Mouse (Mus musculus) limb, embryonic 14.5 days (tissue): ENCODE results near the gene Gm21885. TPM values are rescaled to one million over a fixed set of nuclear protein-coding genes. Genes with fewer than 3 reads are reported as not detected.

ENCODE experiments used
- ATAC-seq: fragments of 200-750 bp; cut with Nextera tagmentation; 2 replicates; pipeline ENCODE4 v1.8.0; 2017; ENCODE audit warnings: low read depth, moderate number of reproducible peaks, moderate TSS enrichment; ENCODE audit not compliant: low FRiP score
- DNase-seq: peaks from one replicate; pipeline ENCODE4 v3.0.0-alpha.2; 2015; ENCODE audit warnings: low spot score
- H3K27ac ChIP-seq: fragments of 300-500 bp; sonication (generic); replicated peaks from 2 replicates; pipeline ENCODE4 v1.5.1; 2014; ENCODE audit warnings: low read depth, mild to moderate bottlenecking, low read length, moderate library complexity, mixed read lengths
- H3K27me3 ChIP-seq: fragments of 300-500 bp; sonication (generic); 2 replicates; pipeline ENCODE4 v1.6.1; 2014; ENCODE audit warnings: low read length, mixed read lengths; ENCODE audit not compliant: control insufficient read depth, insufficient read depth
- H3K36me3 ChIP-seq: fragments of 300-500 bp; sonication (generic); 2 replicates; pipeline ENCODE4 v1.6.1; 2014; ENCODE audit warnings: mild to moderate bottlenecking, low read length, moderate library complexity, mixed read lengths; ENCODE audit not compliant: control insufficient read depth, insufficient read depth
- H3K4me1 ChIP-seq: fragments of 300-500 bp; sonication (generic); 2 replicates; pipeline ENCODE4 v1.6.1; 2014; ENCODE audit warnings: antibody characterized with exemption, low read length, mixed read lengths; ENCODE audit not compliant: control insufficient read depth, insufficient read depth
- H3K4me2 ChIP-seq: fragments of 300-500 bp; sonication (generic); replicated peaks from 2 replicates; pipeline ENCODE4 v1.6.1; 2014; ENCODE audit warnings: low read depth, mild to moderate bottlenecking, low read length, moderate library complexity; ENCODE audit not compliant: severe bottlenecking
- H3K4me3 ChIP-seq: fragments of 300-500 bp; sonication (generic); replicated peaks from 2 replicates; pipeline ENCODE4 v1.5.1; 2014; ENCODE audit warnings: low read length
- H3K9ac ChIP-seq: fragments of 300-500 bp; sonication (generic); 2 replicates; pipeline ENCODE4 v1.6.1; 2014; ENCODE audit warnings: mild to moderate bottlenecking, low read depth, low read length, moderate library complexity; ENCODE audit not compliant: severe bottlenecking
- H3K9me3 ChIP-seq: fragments of 300-500 bp; sonication (generic); 2 replicates; pipeline ENCODE4 v1.6.1; 2016; ENCODE audit warnings: low read length; ENCODE audit not compliant: control insufficient read depth
- POLR2A ChIP-seq: fragments of 200-500 bp; IDR thresholded peaks from 2 replicates; pipeline ENCODE4 v1.8.0; 2012; ENCODE audit warnings: inconsistent platforms, mild to moderate bottlenecking, moderate library complexity, borderline replicate concordance; ENCODE audit not compliant: insufficient read depth, insufficient read length; ENCODE audit errors: extremely low read depth
- WGBS: fragments of 180-500 bp; shearing (Covaris S2); extraction: QIAGEN DNeasy Blood & Tissue Kit; methylation state at CpG from one replicate; pipeline ENCODE4 v1.1.7; 2014; 5-methylcytosine and 5-hydroxymethylcytosine counted together
- polyA plus RNA-seq, 2 experiments: library from polyadenylated mRNA; depleted of rRNA in 1 of 2; stranded (reverse) in 1 of 2; unstranded in 1 of 2; fragments of >200 nt; fragmentation: Nextera tagmentation in 1 of 2; extraction: Ambion mirVana in 1 of 2; gene quantifications; 2 replicates each; pipeline versions ENCODE4 v1.2.1 to v1.2.3; 2012 to 2014

Gene Gm21885
- polyA plus RNA-seq, 2 experiments, result 0.84 TPM; not detected in 1

DNA sequence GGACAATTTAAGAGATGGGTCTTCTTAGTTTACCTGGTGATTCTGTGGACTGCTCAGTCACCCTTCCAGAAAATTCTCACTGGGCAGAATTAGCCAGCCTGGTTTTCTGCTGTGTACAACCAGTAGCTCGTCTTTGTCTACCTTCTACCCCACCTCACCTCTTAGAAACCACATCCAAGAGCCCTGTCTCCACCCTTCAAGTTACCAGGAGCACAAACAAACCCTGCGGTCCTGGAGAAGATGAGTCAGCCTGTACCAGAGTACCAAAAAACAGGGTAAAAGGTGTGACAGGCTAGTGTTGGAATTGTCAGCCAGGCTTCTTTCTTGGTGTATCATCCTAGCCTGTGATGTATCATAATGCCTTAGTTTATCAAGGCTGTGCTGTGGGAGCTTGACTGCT lies 6.0 kb upstream of the Gm21885 start:
- DNase-seq (no peak), ATAC-seq (no peak)
- Histone ChIP-seq H3K27ac (no peak overlapping the region), H3K4me1 (peaks cover 10% of the 10 kb centered on the region; the same call in 1 of the 2 replicates), H3K36me3 (no peaks in the 10 kb centered on the region), H3K9me3 (no peaks in the 10 kb centered on the region), H3K9ac (no peak overlapping the region), H3K4me3 (no peak overlapping the region), H3K27me3 (no peaks in the 10 kb centered on the region), H3K4me2 (no peak overlapping the region)
- TF ChIP-seq POLR2A, result no peak
- 95% methylated on average over 2 of the region's 2 CpGs for WGBS

DNA sequence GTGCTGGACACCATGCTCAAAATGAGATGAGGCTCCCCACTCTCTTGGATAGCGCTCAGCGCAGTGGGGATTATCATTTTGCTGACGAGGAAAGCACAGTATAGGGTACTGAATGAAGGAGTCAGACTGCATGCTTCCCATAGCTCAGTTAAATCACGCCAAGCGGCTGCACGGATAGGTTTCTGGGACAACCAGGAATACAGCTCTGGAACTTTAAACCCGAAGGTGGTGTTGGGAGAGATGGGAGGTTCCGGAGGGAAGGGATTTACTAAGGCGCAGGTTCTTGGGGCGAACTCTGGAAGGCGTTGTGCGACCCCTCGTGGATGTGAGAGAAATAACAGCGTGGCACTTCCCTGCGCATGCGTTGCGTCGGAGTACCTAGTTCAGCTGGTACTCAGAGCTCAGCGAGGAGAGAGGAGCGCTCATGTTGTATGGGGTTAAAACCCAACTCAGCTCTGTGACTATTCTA lies 4.8 kb upstream of the Gm21885 start:
- peak overlapping the region; percentile 25 for H3K4me3 ChIP-seq
- no peaks in the 10 kb centered on the region; the same call in 1 of the 2 replicates for H3K36me3 ChIP-seq
- peak; percentile 94 for DNase-seq
- 8% methylated on average over 20 of the region's 20 CpGs for WGBS
- no peaks in the 10 kb centered on the region for H3K9me3 ChIP-seq
- peaks cover 10% of the 10 kb centered on the region; the same call in 1 of the 2 replicates for H3K4me1 ChIP-seq
- H3K27me3 ChIP-seq, result no peaks in the 10 kb centered on the region
- peak; percentile 86 for ATAC-seq
- peak overlapping the region; percentile 59 for H3K4me2 ChIP-seq
- H3K9ac ChIP-seq, result peak overlapping the region; percentile 44
- peak; percentile 13; the same call in 1 of the 2 replicates for TF ChIP-seq POLR2A
- no peak overlapping the region for H3K27ac ChIP-seq

DNA sequence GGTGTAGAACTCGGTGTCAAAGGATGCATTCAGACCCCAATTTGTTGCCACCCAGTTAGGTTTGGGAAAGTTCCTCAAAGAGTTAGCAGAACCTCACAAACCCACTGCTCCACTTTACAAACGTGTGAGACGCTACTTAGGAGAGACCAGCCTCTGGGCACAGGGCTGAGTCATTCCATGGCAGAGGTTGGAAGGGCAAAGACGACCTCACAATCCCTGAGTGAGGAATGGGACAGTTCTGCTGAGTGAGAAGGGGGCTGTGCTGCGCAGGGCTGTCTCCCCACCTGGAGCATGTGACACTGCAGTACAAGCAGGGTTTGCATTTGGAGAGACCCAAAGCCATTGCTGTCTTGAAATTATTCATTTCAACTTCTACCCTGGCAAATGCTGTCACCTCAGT lies 618 bp downstream of the Gm21885 start:
- no peaks in the 10 kb centered on the region for H3K9me3 ChIP-seq
- no peak overlapping the region for H3K27ac ChIP-seq
- 0 out of 2 replicates have a peak, but pooled peaks cover 6% of the 10 kb centered on the region for H3K4me1 ChIP-seq
- no peak overlapping the region for H3K4me2 ChIP-seq
- no peak for TF ChIP-seq POLR2A
- WGBS, result 53% methylated on average over 5 of the region's 5 CpGs
- ATAC-seq, result no peak
- no peak overlapping the region for H3K4me3 ChIP-seq
- H3K9ac ChIP-seq, result no peak overlapping the region
- peaks cover 25% of the 10 kb centered on the region for H3K36me3 ChIP-seq
- no peak for DNase-seq
- no peaks in the 10 kb centered on the region for H3K27me3 ChIP-seq

DNA sequence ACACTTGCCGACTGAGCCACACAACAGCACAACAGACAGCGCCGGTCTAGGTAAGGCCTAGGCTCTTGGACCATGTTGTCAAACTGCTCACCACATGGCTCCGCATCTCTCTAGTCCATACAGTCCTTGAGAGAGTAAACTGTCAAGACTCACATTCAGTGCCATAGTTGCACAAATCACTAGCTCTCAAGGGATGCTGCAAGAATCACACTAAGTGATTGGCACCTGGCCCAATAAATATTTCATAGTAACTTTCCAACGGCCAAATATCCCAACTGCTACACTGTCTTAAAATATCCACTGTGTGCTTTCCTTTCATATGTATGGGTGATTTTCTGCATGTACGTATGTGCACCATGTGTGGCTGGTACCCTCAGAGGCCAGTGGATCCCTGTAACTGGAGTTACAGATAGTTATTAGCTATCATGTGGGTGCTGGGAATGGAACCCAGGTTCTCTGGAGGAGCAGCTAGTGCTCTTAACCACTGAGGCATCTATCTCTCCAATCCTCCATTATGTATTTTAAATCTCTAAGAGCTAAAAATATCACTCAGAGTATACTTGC lies 1.9 kb downstream of the Gm21885 start:
- 86% methylated on average over 6 of the region's 6 CpGs for WGBS

DNA sequence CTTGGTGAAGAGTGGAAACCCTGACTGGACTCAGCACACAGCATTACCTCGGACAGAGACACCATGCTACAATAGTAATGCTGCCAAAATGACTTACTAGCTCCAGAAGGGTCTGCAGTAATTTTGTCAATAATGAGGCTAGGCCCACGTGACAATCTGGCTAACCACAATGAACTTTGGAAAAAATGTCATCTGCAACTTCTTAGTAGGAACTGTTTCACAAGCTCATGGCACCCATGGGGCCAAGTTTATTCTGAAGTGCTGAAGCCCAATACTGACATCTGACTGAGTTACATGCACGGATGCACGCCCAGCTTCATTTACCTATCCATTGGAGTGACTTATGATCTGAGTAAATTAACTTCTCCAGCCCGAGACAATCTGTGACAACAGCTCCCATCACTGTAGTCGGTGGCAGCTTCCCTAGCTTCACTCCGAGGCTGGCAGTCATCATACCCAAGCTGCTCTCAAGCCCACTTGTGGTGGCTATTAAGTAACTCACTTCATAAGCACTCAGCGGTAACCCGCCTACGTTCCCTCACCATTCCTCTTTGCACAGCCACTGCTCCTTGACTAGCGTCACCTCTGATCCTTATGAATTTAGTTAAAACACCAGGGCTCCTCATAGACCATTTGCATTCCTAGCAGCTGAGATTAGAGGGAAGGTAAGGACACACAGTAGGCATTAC lies 4.4 kb downstream of the Gm21885 start:
- 87% methylated on average over 11 of the region's 11 CpGs for WGBS
- H3K27ac ChIP-seq, result no peak overlapping the region
- H3K4me1 ChIP-seq, result no peaks in the 10 kb centered on the region
- H3K4me2 ChIP-seq, result no peak overlapping the region
- ATAC-seq, result no peak
- H3K9me3 ChIP-seq, result no peaks in the 10 kb centered on the region
- H3K4me3 ChIP-seq, result no peak overlapping the region
- TF ChIP-seq POLR2A, result no peak
- H3K36me3 ChIP-seq, result peaks cover 59% of the 10 kb centered on the region
- H3K9ac ChIP-seq, result no peak overlapping the region
- no peak for DNase-seq
- no peaks in the 10 kb centered on the region for H3K27me3 ChIP-seq

More for the DNA sequence above, 1.9 kb downstream of the Gm21885 start:
- H3K36me3 ChIP-seq, result peaks cover 37% of the 10 kb centered on the region
- H3K9ac ChIP-seq, result no peak overlapping the region
- no peak overlapping the region for H3K4me2 ChIP-seq
- no peak overlapping the region for H3K4me3 ChIP-seq
- H3K27ac ChIP-seq, result no peak overlapping the region
- H3K4me1 ChIP-seq, result 0 out of 2 replicates have a peak, but pooled peaks cover 6% of the 10 kb centered on the region
- no peaks in the 10 kb centered on the region for H3K27me3 ChIP-seq
- DNase-seq, result no peak
- ATAC-seq, result no peak
- TF ChIP-seq POLR2A, result no peak
- H3K9me3 ChIP-seq, result no peaks in the 10 kb centered on the region
